Mouse (Mus musculus) MEL (cell line): ENCODE data around the gene Pknox2.

Experiments used
- CTCF ChIP-seq, 3 experiments: IDR thresholded peaks in 2 of 3; conservative IDR thresholded peaks in 1 of 3; 2 replicates each; pipeline ENCODE4 v1.5.1; 2011 to 2012; ENCODE audit warnings: low read length in 3 of 3, low read depth in 2 of 3, mild to moderate bottlenecking in 2 of 3, improper control_type of control experiment in 1 of 3, inconsistent platforms in 1 of 3, mixed read lengths in 1 of 3, moderate library complexity in 1 of 3; ENCODE audit not compliant: control insufficient read depth in 1 of 3, insufficient read depth in 1 of 3, poor library complexity in 1 of 3, severe bottlenecking in 1 of 3
- E2F4 ChIP-seq: IDR thresholded peaks from 2 replicates; pipeline ENCODE4 v1.6.1; 2011; ENCODE audit warnings: low read depth, low read length, improper control_type of control experiment, borderline replicate concordance
- MAFK ChIP-seq: IDR thresholded peaks from 2 replicates; pipeline ENCODE4 v1.6.1; 2011; ENCODE audit warnings: low read depth, mild to moderate bottlenecking, low read length, improper control_type of control experiment, borderline replicate concordance
- ZC3H11A ChIP-seq: IDR thresholded peaks from 2 replicates; pipeline ENCODE4 v1.6.1; 2012; ENCODE audit warnings: low read depth, mild to moderate bottlenecking, inconsistent platforms, low read length, improper control_type of control experiment

- TF ChIP-seq CTCF (IDR thresholded peaks at IDR 0.05 in 2 of 3, conservative IDR thresholded peaks at IDR 0.05 in 1 of 3; ENCODE audit: control insufficient read depth in 1 of 3, insufficient read depth in 1 of 3, low read depth in 2 of 3, low read length in 3 of 3, poor library complexity in 1 of 3, severe bottlenecking in 1 of 3) (no peak), E2F4 (no peak), ZC3H11A (no peak), MAFK (no peak)
These were observed 31.4 kb downstream of the Pknox2 start for GRCm38 (mm10) chr9:37115820-37116219.
